Mouse (Mus musculus) midbrain, postnatal 0 days (tissue): Measurements from ENCODE around the gene Acss3. TPM values are rescaled to one million over a fixed set of nuclear protein-coding genes. Genes with fewer than 3 reads are reported as not detected.

Source experiments
- ATAC-seq: fragments of 200-750 bp; cut with Nextera tagmentation; 2 replicates; pipeline ENCODE4 v1.8.0; 2017; ENCODE audit warnings: moderate number of reproducible peaks, mild to moderate bottlenecking, moderate TSS enrichment, moderate library complexity; ENCODE audit not compliant: low FRiP score
- DNase-seq: peaks from one replicate; pipeline ENCODE4 v3.0.0-alpha.2; 2015; ENCODE audit warnings: low spot score
- H3K27ac ChIP-seq: fragments of 300-500 bp; sonication (generic); 2 replicates; pipeline ENCODE4 v1.5.1; 2014; ENCODE audit warnings: low read depth, mild to moderate bottlenecking, low read length, mixed read lengths
- H3K27me3 ChIP-seq: fragments of 300-500 bp; sonication (generic); 2 replicates; pipeline ENCODE4 v1.6.1; 2014; ENCODE audit warnings: low read length, control low read depth, mixed read lengths; ENCODE audit not compliant: insufficient read depth
- H3K36me3 ChIP-seq: fragments of 300-500 bp; sonication (generic); 2 replicates; pipeline ENCODE4 v1.6.1; 2014; ENCODE audit warnings: low read length, control low read depth, mixed read lengths; ENCODE audit not compliant: insufficient read depth
- H3K4me1 ChIP-seq: fragments of 300-500 bp; sonication (generic); 2 replicates; pipeline ENCODE4 v1.6.1; 2014; ENCODE audit warnings: mild to moderate bottlenecking, control low read depth, antibody characterized with exemption, low read length, mixed read lengths; ENCODE audit not compliant: insufficient read depth
- H3K4me2 ChIP-seq: fragments of 300-500 bp; sonication (generic); 2 replicates; pipeline ENCODE4 v1.6.1; 2014; ENCODE audit warnings: low read depth, mild to moderate bottlenecking, low read length, mixed read lengths; ENCODE audit not compliant: poor library complexity, severe bottlenecking
- H3K4me3 ChIP-seq: fragments of 300-500 bp; sonication (generic); 2 replicates; pipeline ENCODE4 v1.5.1; 2014; ENCODE audit warnings: low read depth, mild to moderate bottlenecking, low read length, moderate library complexity
- H3K9ac ChIP-seq: fragments of 300-500 bp; sonication (generic); replicated peaks from 2 replicates; pipeline ENCODE4 v1.6.1; 2014; ENCODE audit warnings: mild to moderate bottlenecking, low read length, moderate library complexity, mixed read lengths; ENCODE audit not compliant: poor library complexity, severe bottlenecking
- H3K9me3 ChIP-seq: fragments of 300-500 bp; sonication (generic); 2 replicates; pipeline ENCODE4 v1.6.1; 2016; ENCODE audit warnings: low read length, control low read depth
- CTCF ChIP-seq: IDR thresholded peaks from 2 replicates; pipeline ENCODE4 v1.5.1; 2016; ENCODE audit warnings: antibody characterized with exemption, mild to moderate bottlenecking
- WGBS: fragments of 180-500 bp; shearing (Covaris S2); extraction: QIAGEN DNeasy Blood & Tissue Kit; methylation state at CpG from one replicate; pipeline ENCODE4 v1.1.7; 2014; 5-methylcytosine and 5-hydroxymethylcytosine counted together
- polyA plus RNA-seq: library from polyadenylated mRNA; unstranded; fragments of >200 nt; fragmentation: Nextera tagmentation; extraction: Ambion mirVana; gene quantifications from 2 replicates; pipeline ENCODE4 v1.2.1, GENCODE M21; 2015
- total RNA-seq: library from RNA; depleted of rRNA; stranded (reverse); fragments of >200 nt; gene quantifications from 2 replicates; pipeline ENCODE4 v1.2.3, GENCODE M21; 2014

Acss3 gene
- total and polyA plus RNA-seq, 2 experiments from 2014 or later, result 0.39 to 1.7 TPM

- ATAC-seq, result no peak
- Histone ChIP-seq H3K27me3 (no peaks in the 10 kb centered on the region), H3K9me3 (no peaks in the 10 kb centered on the region), H3K4me2 (no peak overlapping the region), H3K36me3 (no peaks in the 10 kb centered on the region), H3K4me3 (no peak overlapping the region), H3K4me1 (no peaks in the 10 kb centered on the region), H3K9ac (no peak overlapping the region), H3K27ac (no peak overlapping the region)
- no peak for DNase-seq
- WGBS, result 93% methylated on average over 4 of the region's 4 CpGs
- no peak for TF ChIP-seq CTCF
These were observed 84.3 kb downstream of the Acss3 start for GRCm38 (mm10) chr10:107039211-107039610.

GRCm38 (mm10) chr10:107024254-107024653 is 99.2 kb downstream of the Acss3 start:
- H3K36me3 ChIP-seq, result no peaks in the 10 kb centered on the region
- 90% methylated on average over 4 of the region's 4 CpGs for WGBS
- TF ChIP-seq CTCF, result no peak
- H3K4me2 ChIP-seq, result no peak overlapping the region
- no peaks in the 10 kb centered on the region for H3K9me3 ChIP-seq
- H3K4me3 ChIP-seq, result no peak overlapping the region
- H3K9ac ChIP-seq, result no peak overlapping the region
- no peak overlapping the region for H3K27ac ChIP-seq
- DNase-seq (no peak), ATAC-seq (no peak)
- no peaks in the 10 kb centered on the region for H3K4me1 ChIP-seq
- H3K27me3 ChIP-seq, result no peaks in the 10 kb centered on the region

- TF ChIP-seq CTCF, result no peak
- WGBS, result 78% methylated on average over 5 of the region's 5 CpGs
- Histone ChIP-seq H3K9ac (no peak overlapping the region), H3K4me2 (no peak overlapping the region), H3K4me3 (no peak overlapping the region), H3K27me3 (no peaks in the 10 kb centered on the region), H3K36me3 (no peaks in the 10 kb centered on the region), H3K4me1 (no peaks in the 10 kb centered on the region), H3K27ac (no peak overlapping the region), H3K9me3 (no peaks in the 10 kb centered on the region)
- ATAC-seq (no peak), DNase-seq (no peak)
These were observed 102.3 kb downstream of the Acss3 start for GRCm38 (mm10) chr10:107021118-107021517.

GRCm38 (mm10) chr10:107011142-107011541 is 112.3 kb downstream of the Acss3 start:
- 71% methylated on average over 2 of the region's 2 CpGs for whole genome bisulfite sequencing
- no peak for ATAC-seq

GRCm38 (mm10) chr10:106998052-106998625 is 125.3 kb downstream of the Acss3 start:
- DNase-seq (peak; percentile 48), ATAC-seq (no peak)
- Histone ChIP-seq H3K4me2 (no peak overlapping the region), H3K27ac (no peak overlapping the region), H3K9ac (no peak overlapping the region), H3K9me3 (no peaks in the 10 kb centered on the region), H3K4me1 (no peaks in the 10 kb centered on the region), H3K27me3 (no peaks in the 10 kb centered on the region), H3K4me3 (no peak overlapping the region), H3K36me3 (no peaks in the 10 kb centered on the region)
- WGBS, result 61% methylated on average over 2 of the region's 2 CpGs
- no peak for TF ChIP-seq CTCF

More at GRCm38 (mm10) chr10:107011142-107011541, 112.3 kb downstream of the Acss3 start:
- H3K4me1 ChIP-seq, result no peaks in the 10 kb centered on the region
- H3K9ac ChIP-seq, result no peak overlapping the region
- no peak for DNase-seq
- H3K4me3 ChIP-seq, result no peak overlapping the region
- no peak overlapping the region for H3K27ac ChIP-seq
- no peaks in the 10 kb centered on the region for H3K9me3 ChIP-seq
- H3K36me3 ChIP-seq, result no peaks in the 10 kb centered on the region
- no peaks in the 10 kb centered on the region for H3K27me3 ChIP-seq
- H3K4me2 ChIP-seq, result no peak overlapping the region
- TF ChIP-seq CTCF, result no peak

- no peak overlapping the region for H3K9ac ChIP-seq
- no peak overlapping the region for H3K4me3 ChIP-seq
- no peaks in the 10 kb centered on the region for H3K4me1 ChIP-seq
- H3K36me3 ChIP-seq, result no peaks in the 10 kb centered on the region
- ATAC-seq (no peak), DNase-seq (no peak)
- H3K9me3 ChIP-seq, result no peaks in the 10 kb centered on the region
- no peak overlapping the region for H3K4me2 ChIP-seq
- H3K27ac ChIP-seq, result no peak overlapping the region
- TF ChIP-seq CTCF, result no peak
- WGBS, result 50% methylated on average over 4 of the region's 4 CpGs
- H3K27me3 ChIP-seq, result no peaks in the 10 kb centered on the region
These were observed 134.0 kb downstream of the Acss3 start for GRCm38 (mm10) chr10:106989478-106989877.
